Mouse (Mus musculus): ENCODE measurements around the gene Shf. TPM values are rescaled to one million over a fixed set of nuclear protein-coding genes. Genes with fewer than 3 reads are reported as not detected.
"Not testable (repeated sequence)": the region's sequence is repeated elsewhere in the genome, so short reads cannot be mapped to it uniquely, and the experiment has no call there.

Shf gene
- polyA plus RNA-seq, 1 experiment from 2014 or later = 2.3 TPM

GRCm38 (mm10) chr2:122334170-122334569 is 34.8 kb downstream of the Shf start:
- WGBS = 53% methylated on average over 3 of the region's 3 CpGs
- no peaks in the 10 kb centered on the region for H3K36me3 ChIP-seq
- no peak overlapping the region for H3K9ac ChIP-seq
- H3K27me3 ChIP-seq (replicated peaks) = no peaks in the 10 kb centered on the region
- H3K27ac ChIP-seq = no peak overlapping the region
- no peak for ATAC-seq (ENCODE audit: insufficient read depth, low FRiP score, low read depth)
- H3K9me3 ChIP-seq = no peaks in the 10 kb centered on the region
- 0 out of 2 replicates have a peak, but pooled peaks cover 3% of the 10 kb centered on the region for H3K4me1 ChIP-seq
- H3K4me2 ChIP-seq = no peak overlapping the region
- no peak overlapping the region for H3K4me3 ChIP-seq (replicated peaks)

- Histone ChIP-seq H3K9ac (no peak overlapping the region), H3K4me1 (0 out of 2 replicates have a peak, but pooled peaks cover 3% of the 10 kb centered on the region), H3K36me3 (no peaks in the 10 kb centered on the region), H3K9me3 (no peaks in the 10 kb centered on the region), H3K27ac (no peak overlapping the region), H3K27me3 (replicated peaks) (no peaks in the 10 kb centered on the region), H3K4me3 (replicated peaks) (no peak overlapping the region), H3K4me2 (no peak overlapping the region)
- 80% methylated on average over 3 of the region's 3 CpGs for WGBS
- ATAC-seq (ENCODE audit: insufficient read depth, low FRiP score, low read depth) = no peak
These were observed 36.7 kb downstream of the Shf start for GRCm38 (mm10) chr2:122332222-122332621.

- 76% methylated on average over 6 of the region's 6 CpGs for WGBS
- not testable (repeated sequence) for H3K4me3 ChIP-seq (replicated peaks); H3K27ac ChIP-seq; H3K27me3 ChIP-seq (replicated peaks); H3K36me3 ChIP-seq; ATAC-seq (ENCODE audit: insufficient read depth, low FRiP score, low read depth); H3K4me2 ChIP-seq; H3K9me3 ChIP-seq; H3K4me1 ChIP-seq; H3K9ac ChIP-seq
These were observed 38.6 kb downstream of the Shf start for GRCm38 (mm10) chr2:122330317-122330716.

- Histone ChIP-seq H3K27ac (no peak overlapping the region), H3K36me3 (no peaks in the 10 kb centered on the region), H3K9me3 (no peaks in the 10 kb centered on the region), H3K4me3 (replicated peaks) (no peak overlapping the region), H3K4me1 (no peaks in the 10 kb centered on the region), H3K27me3 (replicated peaks) (no peaks in the 10 kb centered on the region), H3K4me2 (no peak overlapping the region), H3K9ac (no peak overlapping the region)
- ATAC-seq (ENCODE audit: insufficient read depth, low FRiP score, low read depth) = no peak
- 54% methylated on average over 3 of the region's 3 CpGs for WGBS
These were observed 41.0 kb downstream of the Shf start for GRCm38 (mm10) chr2:122327986-122328385.

GRCm38 (mm10) chr2:122325361-122325760 is 43.6 kb downstream of the Shf start:
- H3K27me3 ChIP-seq (replicated peaks) = no peaks in the 10 kb centered on the region
- ATAC-seq (ENCODE audit: insufficient read depth, low FRiP score, low read depth) = no peak

GRCm38 (mm10) chr2:122324586-122324985 is 44.4 kb downstream of the Shf start:
- H3K9ac ChIP-seq = no peak overlapping the region
- no peaks in the 10 kb centered on the region for H3K27me3 ChIP-seq (replicated peaks)
- H3K36me3 ChIP-seq = no peaks in the 10 kb centered on the region
- no peaks in the 10 kb centered on the region for H3K9me3 ChIP-seq
- no peak overlapping the region for H3K27ac ChIP-seq
- H3K4me3 ChIP-seq (replicated peaks) = no peak overlapping the region
- 72% methylated on average over 3 of the region's 3 CpGs for whole genome bisulfite sequencing
- ATAC-seq (ENCODE audit: insufficient read depth, low FRiP score, low read depth) = no peak
- H3K4me1 ChIP-seq = no peaks in the 10 kb centered on the region
- H3K4me2 ChIP-seq = no peak overlapping the region

More at GRCm38 (mm10) chr2:122325361-122325760, 43.6 kb downstream of the Shf start:
- no peak overlapping the region for H3K9ac ChIP-seq
- no peak overlapping the region for H3K4me3 ChIP-seq (replicated peaks)
- no peaks in the 10 kb centered on the region for H3K9me3 ChIP-seq
- H3K4me1 ChIP-seq = no peaks in the 10 kb centered on the region
- no peaks in the 10 kb centered on the region for H3K36me3 ChIP-seq
- 59% methylated on average over 2 of the region's 2 CpGs for WGBS
- H3K27ac ChIP-seq = no peak overlapping the region
- no peak overlapping the region for H3K4me2 ChIP-seq

GRCm38 (mm10) chr2:122323960-122324359 is 45.0 kb downstream of the Shf start:
- Histone ChIP-seq H3K9ac (no peak overlapping the region), H3K36me3 (no peaks in the 10 kb centered on the region), H3K4me2 (no peak overlapping the region), H3K4me1 (no peaks in the 10 kb centered on the region), H3K27me3 (replicated peaks) (no peaks in the 10 kb centered on the region), H3K27ac (no peak overlapping the region), H3K4me3 (replicated peaks) (no peak overlapping the region), H3K9me3 (no peaks in the 10 kb centered on the region)
- ATAC-seq (ENCODE audit: insufficient read depth, low FRiP score, low read depth) = no peak
- 63% methylated on average over 3 of the region's 3 CpGs for WGBS

- WGBS = 66% methylated on average over 4 of the region's 4 CpGs
These were observed 51.6 kb downstream of the Shf start for GRCm38 (mm10) chr2:122317384-122317783.

GRCm38 (mm10) chr2:122315372-122315771 is 53.6 kb downstream of the Shf start, which contains the start of gene Duox1:
Duox1 (plus strand) TSS chr2:122315672.
- Histone ChIP-seq H3K27me3 (replicated peaks) (peaks cover 37% of the 10 kb centered on the region), H3K9me3 (no peaks in the 10 kb centered on the region), H3K9ac (no peak within 1 kb of the TSS), H3K4me3 (replicated peaks) (no peak within 1 kb of the TSS), H3K27ac (no peak within 1 kb of the TSS), H3K4me1 (peaks cover 13% of the 10 kb centered on the region), H3K36me3 (no peaks in the 10 kb centered on the region), H3K4me2 (no peak within 1 kb of the TSS)
- 85% methylated on average over 7 of the region's 7 CpGs for WGBS
- no peak for ATAC-seq (ENCODE audit: insufficient read depth, low FRiP score, low read depth)

More at GRCm38 (mm10) chr2:122317384-122317783, 51.6 kb downstream of the Shf start:
- Histone ChIP-seq H3K9me3 (no peaks in the 10 kb centered on the region), H3K4me3 (replicated peaks) (no peak overlapping the region), H3K27me3 (replicated peaks) (peaks cover 30% of the 10 kb centered on the region), H3K4me1 (peaks cover 13% of the 10 kb centered on the region), H3K27ac (no peak overlapping the region), H3K9ac (no peak overlapping the region), H3K36me3 (no peaks in the 10 kb centered on the region), H3K4me2 (no peak overlapping the region)
- ATAC-seq (ENCODE audit: insufficient read depth, low FRiP score, low read depth) = no peak

- H3K36me3 ChIP-seq = no peaks in the 10 kb centered on the region
- no peak within 1 kb of the TSS for H3K9ac ChIP-seq
- peaks cover 48% of the 10 kb centered on the region for H3K27me3 ChIP-seq (replicated peaks)
- peak within 1 kb of the TSS; percentile 54 for H3K4me2 ChIP-seq
- peak within 1 kb of the TSS; percentile 35 for H3K4me3 ChIP-seq (replicated peaks)
- no peak within 1 kb of the TSS for H3K27ac ChIP-seq
- peak; percentile 27; the same call in 1 of the 2 replicates for ATAC-seq (ENCODE audit: insufficient read depth, low FRiP score, low read depth)
- no peaks in the 10 kb centered on the region for H3K9me3 ChIP-seq
- peaks cover 13% of the 10 kb centered on the region for H3K4me1 ChIP-seq
- WGBS = 3% methylated on average over 24 of the region's 24 CpGs
These were observed 55.4 kb downstream of the Shf start, which contains the start of gene Duoxa1 for GRCm38 (mm10) chr2:122313536-122313935. Duoxa1 (minus strand) TSS chr2:122313730.

GRCm38 (mm10) chr2:122312722-122313417 is 56.1 kb downstream of the Shf start:
- Histone ChIP-seq H3K4me2 (peak overlapping the region; percentile 54), H3K27ac (no peak overlapping the region), H3K9me3 (no peaks in the 10 kb centered on the region), H3K4me3 (replicated peaks) (peak overlapping the region; percentile 35), H3K27me3 (replicated peaks) (peaks cover 48% of the 10 kb centered on the region), H3K9ac (no peak overlapping the region), H3K36me3 (no peaks in the 10 kb centered on the region), H3K4me1 (peaks cover 13% of the 10 kb centered on the region)
- no peak; the same call in 1 of the 2 replicates for ATAC-seq (ENCODE audit: insufficient read depth, low FRiP score, low read depth)
- WGBS = 4% methylated on average over 27 of the region's 27 CpGs

GRCm38 (mm10) chr2:122311561-122311960 is 57.4 kb downstream of the Shf start:
- Histone ChIP-seq H3K4me2 (no peak overlapping the region), H3K4me1 (peaks cover 13% of the 10 kb centered on the region), H3K9ac (no peak overlapping the region), H3K27ac (no peak overlapping the region), H3K36me3 (no peaks in the 10 kb centered on the region), H3K4me3 (replicated peaks) (no peak overlapping the region), H3K27me3 (replicated peaks) (peaks cover 50% of the 10 kb centered on the region), H3K9me3 (no peaks in the 10 kb centered on the region)
- WGBS = 47% methylated on average over 2 of the region's 2 CpGs
- ATAC-seq (ENCODE audit: insufficient read depth, low FRiP score, low read depth) = no peak

All from stomach, embryonic 15.5 days (tissue).